In genomic region chr7:49526101-49526499, GRCm38 (mm10) we compare ENCODE assay signal across 20 mouse cellular contexts.
DNase-seq lines count a peak whose midpoint lies in the region; ATAC-seq and TF ChIP-seq lines count a peak whose summit lies in the region.
"Had no signal": no experiment of that assay in that cellular context is flagged by ENCODE, and none has a peak within 500 bp of the region (broad histone marks: within the 10 kb centered on the region; RNA-seq: fewer than 3 reads in every experiment).

No protein-coding gene starts in this region.

- 0 out of 2 replicates have a peak overlapping the region, but pooled peaks have one; percentile 37 for H3K4me3 ChIP-seq in heart, embryonic 10.5 days
- H3K4me3 ChIP-seq in hindbrain, embryonic 10.5 days: no peak overlapping the region
- no peak overlapping the region for H3K4me3 ChIP-seq in hindbrain, embryonic 12.5 days
- 0 out of 2 replicates have a peak overlapping the region, but pooled peaks have one; percentile 30 for H3K4me3 ChIP-seq in liver, adult 2 months (ENCODE audit: insufficient read depth, low read depth, low read length)
- H3K4me3 ChIP-seq in limb, embryonic 10.5 days: no peak overlapping the region
- H3K4me3 ChIP-seq: forebrain, embryonic 12.5 days; intestine, embryonic 15.5 days; limb, embryonic 13.5 days; neural tube, embryonic 13.5 days had no signal

- H3K27me3 ChIP-seq in heart, embryonic 10.5 days (ENCODE audit: insufficient read depth, poor library complexity, severe bottlenecking): no peaks in the 10 kb centered on the region
- H3K27me3 ChIP-seq in hindbrain, embryonic 10.5 days (ENCODE audit: insufficient read depth, poor library complexity, severe bottlenecking): peaks cover 10% of the 10 kb centered on the region
- peaks cover 7% of the 10 kb centered on the region; the same call in 1 of the 2 replicates for H3K27me3 ChIP-seq in hindbrain, embryonic 12.5 days
- H3K27me3 ChIP-seq in liver, adult 2 months (ENCODE audit: control insufficient read depth, insufficient read depth, low read length): no peaks in the 10 kb centered on the region
- peaks cover 7% of the 10 kb centered on the region for H3K27me3 ChIP-seq in limb, embryonic 10.5 days (ENCODE audit: low read depth, poor library complexity, severe bottlenecking)
- H3K27me3 ChIP-seq: intestine, embryonic 15.5 days; neural tube, embryonic 13.5 days had no signal

- H3K79me2 ChIP-seq in liver, adult 2 months (ENCODE audit: control insufficient read depth, insufficient read depth, low read length): peaks cover 7% of the 10 kb centered on the region

- TF ChIP-seq CTCF in liver, adult 2 months (IDR thresholded peaks at IDR 0.05; ENCODE audit: low read depth, low read length): no peak

- peak overlapping the region; percentile 78; the same call in 1 of the 2 replicates for H3K27ac ChIP-seq in heart, embryonic 10.5 days
- H3K27ac ChIP-seq in hindbrain, embryonic 10.5 days: peak overlapping the region; percentile 67; the same call in 1 of the 2 replicates
- H3K27ac ChIP-seq in hindbrain, embryonic 12.5 days: no peak overlapping the region
- peak overlapping the region; percentile 91 for H3K27ac ChIP-seq in liver, adult 2 months (replicated peaks; ENCODE audit: insufficient read depth, low read depth, low read length)
- 0 out of 2 replicates have a peak overlapping the region, but pooled peaks have one; percentile 56 for H3K27ac ChIP-seq in limb, embryonic 10.5 days
- H3K27ac ChIP-seq: forebrain, embryonic 12.5 days; intestine, embryonic 15.5 days; limb, embryonic 13.5 days; neural tube, embryonic 13.5 days had no signal

- H3K4me2 ChIP-seq in hindbrain, embryonic 12.5 days (replicated peaks): no peak overlapping the region
- H3K4me2 ChIP-seq: forebrain, embryonic 12.5 days; intestine, embryonic 15.5 days; midbrain, embryonic 11.5 days; neural tube, embryonic 13.5 days had no signal

- TF ChIP-seq POLR2A in liver, adult 2 months (IDR thresholded peaks at IDR 0.05; ENCODE audit: extremely low read depth, insufficient read depth, low read length): no peak

- ATAC-seq in hindbrain, embryonic 12.5 days (ENCODE audit: low FRiP score): no peak
- ATAC-seq: CD4-positive, CD25-positive, alpha-beta regulatory T cell, adult 4 months; intestine, embryonic 15.5 days had no signal

- no peaks in the 10 kb centered on the region for H3K9me3 ChIP-seq in heart, embryonic 10.5 days
- H3K9me3 ChIP-seq in hindbrain, embryonic 10.5 days: no peaks in the 10 kb centered on the region
- H3K9me3 ChIP-seq in hindbrain, embryonic 12.5 days (replicated peaks): no peaks in the 10 kb centered on the region
- no peaks in the 10 kb centered on the region for H3K9me3 ChIP-seq in limb, embryonic 10.5 days (replicated peaks)
- H3K9me3 ChIP-seq: forebrain, embryonic 12.5 days; intestine, embryonic 15.5 days; limb, embryonic 13.5 days; neural tube, embryonic 13.5 days had no signal

- peaks cover 72% of the 10 kb centered on the region for H3K4me1 ChIP-seq in heart, embryonic 10.5 days
- peaks cover 75% of the 10 kb centered on the region for H3K4me1 ChIP-seq in hindbrain, embryonic 10.5 days (replicated peaks)
- peaks cover 46% of the 10 kb centered on the region for H3K4me1 ChIP-seq in hindbrain, embryonic 12.5 days
- H3K4me1 ChIP-seq in liver, adult 2 months (ENCODE audit: control insufficient read depth, insufficient read depth, low read length): peaks cover 46% of the 10 kb centered on the region
- peaks cover 68% of the 10 kb centered on the region for H3K4me1 ChIP-seq in limb, embryonic 10.5 days

- H3K9ac ChIP-seq in hindbrain, embryonic 12.5 days: no peak overlapping the region
- no peak overlapping the region; the same call in 1 of the 2 replicates for H3K9ac ChIP-seq in liver, adult 2 months (ENCODE audit: low read depth, low read length)
- H3K9ac ChIP-seq: forebrain, embryonic 12.5 days; intestine, embryonic 15.5 days; neural tube, embryonic 13.5 days had no signal

- no peak for DNase-seq in heart, embryonic 10.5 days (ENCODE audit: low spot score)
- DNase-seq in heart, adult 11 months: no peak
- no peak for DNase-seq in hindbrain, embryonic 10.5 days (ENCODE audit: low spot score)
- peak; percentile 78 for DNase-seq in liver, adult 2 months (ENCODE audit: extremely low read depth, low read depth, low spot score)
- DNase-seq in liver: no peak
- no peak for DNase-seq in limb, embryonic 10.5 days (ENCODE audit: low spot score)
- DNase-seq in thymus, postnatal 4 days: no peak
- DNase-seq: cerebellum, adult 9-11 months; gastrocnemius, postnatal 25 days; lung, adult 2 months; lung, postnatal 36 days; right cerebral cortex, postnatal 25 days; thymus, postnatal 25 days had no signal

- WGBS in heart, embryonic 10.5 days: 71% methylated on average over 4 of the region's 4 CpGs
- 74% methylated on average over 4 of the region's 4 CpGs for WGBS in hindbrain, embryonic 10.5 days
- 81% methylated on average over 4 of the region's 4 CpGs for WGBS in hindbrain, embryonic 12.5 days
- 20% methylated on average over 4 of the region's 4 CpGs for WGBS in liver, adult 2 months
- WGBS in limb, embryonic 10.5 days: 82% methylated on average over 4 of the region's 4 CpGs

- no peaks in the 10 kb centered on the region for H3K36me3 ChIP-seq in heart, embryonic 10.5 days
- no peaks in the 10 kb centered on the region for H3K36me3 ChIP-seq in hindbrain, embryonic 10.5 days
- H3K36me3 ChIP-seq in hindbrain, embryonic 12.5 days: no peaks in the 10 kb centered on the region
- no peaks in the 10 kb centered on the region for H3K36me3 ChIP-seq in liver, adult 2 months (ENCODE audit: control insufficient read depth, insufficient read depth, low read length)
- no peaks in the 10 kb centered on the region for H3K36me3 ChIP-seq in limb, embryonic 10.5 days
- H3K36me3 ChIP-seq: forebrain, embryonic 12.5 days; intestine, embryonic 15.5 days; limb, embryonic 13.5 days; neural tube, embryonic 13.5 days had no signal

Comparison
In these comparisons a context has a peak if more than half of its experiments do, and no peak if none do; other contexts are left out.
1. H3K4me3 ChIP-seq: peak in heart, embryonic 10.5 days (single experiment) and liver, adult 2 months (single experiment); none in hindbrain, embryonic 10.5 days (single experiment), hindbrain, embryonic 12.5 days (single experiment) and limb, embryonic 10.5 days (single experiment).